Mouse (Mus musculus) myocyte (in vitro differentiated cells): ENCODE data around the gene Etv6.

ENCODE experiments used
- CEBPB ChIP-seq: IDR thresholded peaks from 2 replicates; pipeline ENCODE4 v1.6.1; 2011; ENCODE audit warnings: mild to moderate bottlenecking, moderate library complexity; ENCODE audit not compliant: poor library complexity, insufficient read depth, severe bottlenecking
- E2F4 ChIP-seq: IDR thresholded peaks from one replicate; pipeline ENCODE4 v1.6.1; 2011; ENCODE audit warnings: mild to moderate bottlenecking, control low read depth, moderate library complexity; ENCODE audit not compliant: insufficient read depth
- MAX ChIP-seq: IDR thresholded peaks from one replicate; pipeline ENCODE4 v1.6.1; 2011; ENCODE audit warnings: low read depth, mild to moderate bottlenecking, control low read depth
- MYOG ChIP-seq, 3 experiments: IDR thresholded peaks; one replicate each; pipeline ENCODE4 v1.6.1; 2011; ENCODE audit warnings: control low read depth in 2 of 3, low read depth in 2 of 3, mild to moderate bottlenecking in 2 of 3; ENCODE audit not compliant: insufficient read length in 2 of 3, control insufficient read depth in 1 of 3, insufficient read depth in 1 of 3
- POLR2A ChIP-seq: IDR thresholded peaks from one replicate; pipeline ENCODE4 v1.6.1; 2011; ENCODE audit warnings: low read depth, mild to moderate bottlenecking, control low read depth, moderate library complexity; ENCODE audit not compliant: insufficient read length
- POLR2AphosphoS2 ChIP-seq: IDR thresholded peaks from one replicate; pipeline ENCODE4 v1.6.1; 2011; ENCODE audit warnings: low read depth, control low read depth; ENCODE audit not compliant: insufficient read length
- SRF ChIP-seq: IDR thresholded peaks from one replicate; pipeline ENCODE4 v1.6.1; 2011; ENCODE audit warnings: low read depth; ENCODE audit not compliant: control insufficient read depth, insufficient read length
- TCF12 ChIP-seq: IDR thresholded peaks from one replicate; pipeline ENCODE4 v1.6.1; 2011; ENCODE audit warnings: mild to moderate bottlenecking, control low read depth; ENCODE audit not compliant: poor library complexity, insufficient read depth, severe bottlenecking
- TCF3 ChIP-seq: IDR thresholded peaks from one replicate; pipeline ENCODE4 v1.6.1; 2011; ENCODE audit warnings: low read depth, control low read depth; ENCODE audit not compliant: insufficient read length
- USF1 ChIP-seq: IDR thresholded peaks from one replicate; pipeline ENCODE4 v1.6.1; 2011; ENCODE audit warnings: low read depth, mild to moderate bottlenecking, control low read depth, moderate library complexity

DNA sequence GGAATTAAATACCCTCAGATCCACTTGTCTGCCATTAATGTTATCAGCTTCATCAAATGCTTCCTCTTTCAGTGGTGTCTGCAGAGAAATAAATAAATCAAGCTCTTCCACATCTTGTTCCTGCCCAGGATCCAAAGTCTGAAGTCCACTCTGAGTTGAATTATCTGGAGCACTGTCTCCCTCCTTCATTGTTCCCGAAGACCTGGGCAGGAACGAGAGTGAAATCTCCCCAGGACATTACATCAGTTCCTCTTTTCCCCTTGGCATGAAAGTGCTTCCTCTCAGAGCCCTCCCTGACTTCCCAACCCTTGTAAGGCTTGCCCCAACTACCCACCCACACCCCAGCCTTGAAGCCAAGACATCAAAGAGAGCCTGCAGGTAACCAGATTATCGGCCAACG is 208.0 kb downstream of the Etv6 start:
- no peak for TF ChIP-seq POLR2A
- no peak for TF ChIP-seq POLR2AphosphoS2
- no peak for TF ChIP-seq TCF12
- TF ChIP-seq MYOG (IDR thresholded peaks at IDR 0.05; ENCODE audit: control insufficient read depth in 1 of 3, insufficient read depth in 1 of 3, insufficient read length in 2 of 3, low read depth in 2 of 3) = no peak
- TF ChIP-seq MAX = no peak
- no peak for TF ChIP-seq USF1
- no peak for TF ChIP-seq TCF3
- no peak for TF ChIP-seq SRF
- no peak for TF ChIP-seq E2F4
- no peak for TF ChIP-seq CEBPB
